Mouse (Mus musculus) heart, embryonic 11.5 days (tissue): ENCODE measurements at regions not wholly inside any gene's neighbourhood (a gene's known extent, or its start where the extent isn't known, plus 50 kb on each side); places are given as distances from the start of the nearest gene placed in this dataset. TPM values are rescaled to one million over a fixed set of nuclear protein-coding genes. Genes with fewer than 3 reads are reported as not detected.

Experiments used
- ATAC-seq: fragments of 200-750 bp; cut with Nextera tagmentation; replicated peaks from 2 replicates; pipeline ENCODE4 v1.8.0; 2017; ENCODE audit warnings: moderate library complexity; ENCODE audit not compliant: insufficient number of reproducible peaks, low FRiP score, low TSS enrichment
- H3K27ac ChIP-seq: fragments of 300-500 bp; sonication (generic); 2 replicates; pipeline ENCODE4 v1.5.1; 2014; ENCODE audit warnings: mild to moderate bottlenecking, low read depth, low read length
- H3K27me3 ChIP-seq: fragments of 300-500 bp; sonication (generic); 2 replicates; pipeline ENCODE4 v1.6.1; 2014; ENCODE audit warnings: mild to moderate bottlenecking, low read length, mixed read lengths; ENCODE audit not compliant: control insufficient read depth, insufficient read depth
- H3K36me3 ChIP-seq: fragments of 300-500 bp; sonication (generic); 2 replicates; pipeline ENCODE4 v1.6.1; 2014; ENCODE audit warnings: mild to moderate bottlenecking, low read length, moderate library complexity, mixed read lengths; ENCODE audit not compliant: control insufficient read depth, insufficient read depth
- H3K4me1 ChIP-seq: fragments of 300-500 bp; sonication (generic); 2 replicates; pipeline ENCODE4 v1.6.1; 2014; ENCODE audit warnings: low read length; ENCODE audit not compliant: control insufficient read depth, insufficient read depth
- H3K4me2 ChIP-seq: fragments of 300-500 bp; sonication (generic); 2 replicates; pipeline ENCODE4 v1.6.1; 2014; ENCODE audit warnings: mild to moderate bottlenecking, moderate library complexity
- H3K4me3 ChIP-seq: fragments of 300-500 bp; sonication (generic); 2 replicates; pipeline ENCODE4 v1.5.1; 2014; ENCODE audit warnings: low read depth, low read length
- H3K9ac ChIP-seq: fragments of 300-500 bp; sonication (generic); 2 replicates; pipeline ENCODE4 v1.6.1; 2014; ENCODE audit warnings: mild to moderate bottlenecking, low read depth, low read length, moderate library complexity
- H3K9me3 ChIP-seq: fragments of 300-500 bp; sonication (generic); replicated peaks from 2 replicates; pipeline ENCODE4 v1.6.1; 2016; ENCODE audit warnings: low read length; ENCODE audit not compliant: control insufficient read depth
- WGBS: fragments of 180-500 bp; shearing (Covaris S2); extraction: QIAGEN DNeasy Blood & Tissue Kit; methylation state at CpG from one replicate; pipeline ENCODE4 v1.1.7; 2014; ENCODE audit not compliant: insufficient replicate concordance; 5-methylcytosine and 5-hydroxymethylcytosine counted together
- microRNA-seq: library from miRNA; unstranded; fragments of <30 nt; microRNA quantifications from one replicate; pipeline ENCODE4, GENCODE M21; 2016; ENCODE audit warnings: borderline number of aligned reads

GRCm38 (mm10) chr4:137110276-137110675 is 61.7 kb upstream of the Zbtb40 start:
- Histone ChIP-seq H3K27me3 (no peaks in the 10 kb centered on the region), H3K36me3 (no peaks in the 10 kb centered on the region), H3K27ac (no peak overlapping the region), H3K9ac (no peak overlapping the region), H3K4me2 (no peak overlapping the region), H3K9me3 (no peaks in the 10 kb centered on the region), H3K4me3 (no peak overlapping the region), H3K4me1 (no peaks in the 10 kb centered on the region)
- ATAC-seq = no peak
- 78% methylated on average over 10 of the region's 10 CpGs for WGBS

- 77% methylated on average over 10 of the region's 10 CpGs for WGBS
- Histone ChIP-seq H3K4me2 (no peak overlapping the region), H3K27ac (no peak overlapping the region)
Observed at GRCm38 (mm10) chr4:137104447-137105044, 55.9 kb upstream of the Zbtb40 start.

GRCm38 (mm10) chr4:137101169-137101568 is 52.6 kb upstream of the Zbtb40 start:
- no peak overlapping the region for H3K4me3 ChIP-seq
- H3K9ac ChIP-seq = no peak overlapping the region
- no peak overlapping the region for H3K27ac ChIP-seq
- no peaks in the 10 kb centered on the region for H3K36me3 ChIP-seq
- no peaks in the 10 kb centered on the region for H3K9me3 ChIP-seq
- no peaks in the 10 kb centered on the region for H3K27me3 ChIP-seq
- WGBS = 78% methylated on average over 12 of the region's 12 CpGs
- no peak overlapping the region for H3K4me2 ChIP-seq
- H3K4me1 ChIP-seq = peaks cover 2% of the 10 kb centered on the region; the same call in 1 of the 2 replicates
- no peak for ATAC-seq

More at GRCm38 (mm10) chr4:137104447-137105044, 55.9 kb upstream of the Zbtb40 start:
- Histone ChIP-seq H3K9me3 (no peaks in the 10 kb centered on the region), H3K36me3 (no peaks in the 10 kb centered on the region), H3K9ac (no peak overlapping the region), H3K4me3 (no peak overlapping the region), H3K4me1 (no peaks in the 10 kb centered on the region), H3K27me3 (no peaks in the 10 kb centered on the region)
- ATAC-seq = no peak

GRCm38 (mm10) chr4:137100756-137101155 is 52.2 kb upstream of the Zbtb40 start:
- Histone ChIP-seq H3K4me2 (no peak overlapping the region), H3K4me3 (no peak overlapping the region), H3K27ac (no peak overlapping the region), H3K4me1 (peaks cover 2% of the 10 kb centered on the region; the same call in 1 of the 2 replicates), H3K9ac (no peak overlapping the region), H3K9me3 (no peaks in the 10 kb centered on the region), H3K36me3 (no peaks in the 10 kb centered on the region), H3K27me3 (no peaks in the 10 kb centered on the region)
- 88% methylated on average over 4 of the region's 4 CpGs for WGBS
- ATAC-seq = no peak

Small RNA genes lying in the stretch of these regions (microRNA-seq; reads per million reads assigned to microRNA genes)
- gene Gm23263 (not detected), gene Gm25399 (not detected)
